Mouse (Mus musculus): ENCODE results near the gene Trpm5.

Trpm5 gene

DNA sequence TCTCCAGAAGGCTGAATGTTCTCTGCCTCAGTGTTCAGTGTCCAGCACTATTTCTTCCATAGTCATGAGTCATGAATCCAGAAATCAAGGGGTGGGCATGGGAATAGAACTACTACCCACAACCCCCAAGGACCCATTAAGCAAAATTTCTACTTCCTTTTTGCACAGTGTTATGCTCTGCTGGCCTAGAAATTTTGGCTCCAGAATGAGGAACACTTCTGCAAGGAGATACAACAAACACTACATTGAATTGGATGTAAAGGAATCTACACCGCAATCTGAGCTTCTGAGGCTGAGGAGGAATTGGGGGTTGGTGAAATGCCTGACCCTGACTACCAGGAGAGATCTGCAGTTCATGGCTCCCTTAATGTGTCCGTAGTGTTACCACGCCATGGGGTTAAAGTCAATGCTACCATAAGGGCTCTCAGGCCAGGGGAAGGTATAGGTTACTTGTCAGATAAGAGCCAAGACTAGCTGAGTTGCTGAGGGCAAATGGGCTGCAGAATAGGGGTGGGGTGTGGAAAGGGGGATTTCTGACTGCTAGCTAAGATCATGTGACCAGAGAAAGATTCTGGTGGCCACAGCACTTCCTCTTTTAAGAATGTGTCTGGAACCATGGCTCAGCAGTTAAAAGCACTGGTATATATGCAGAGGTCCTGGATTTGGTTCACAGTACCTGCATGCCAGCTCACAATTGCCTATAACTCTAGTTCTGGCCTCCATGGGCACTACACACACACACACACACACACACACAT is 56.1 kb downstream of the Trpm5 start:
- no peak for DNase-seq (ENCODE audit: low spot score)

- no peak for DNase-seq (ENCODE audit: low spot score)
These were observed 57.1 kb downstream of the Trpm5 start for GRCm38 (mm10) chr7:143037306-143037705.

DNA sequence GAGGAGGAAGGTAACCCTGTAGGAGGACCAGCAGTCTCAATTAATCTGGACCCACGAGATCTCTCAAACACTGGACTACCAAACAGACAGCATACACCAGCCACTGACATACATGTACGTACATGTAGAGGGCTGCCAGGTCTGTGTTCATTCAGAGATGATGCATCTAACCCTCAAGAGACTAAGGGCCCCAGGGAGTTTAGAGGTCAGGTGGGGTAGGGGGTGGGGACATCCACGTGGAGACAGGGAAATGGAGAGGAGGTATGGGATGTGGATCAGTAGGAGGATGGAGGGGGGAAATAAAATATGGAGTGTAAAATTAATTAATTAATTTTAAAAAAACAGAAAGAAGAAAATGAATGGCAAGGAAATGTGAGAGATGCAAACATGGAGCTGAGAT is 57.7 kb downstream of the Trpm5 start:
- DNase-seq (ENCODE audit: low spot score) = no peak

- no peak for DNase-seq (ENCODE audit: low spot score)
These were observed 59.7 kb downstream of the Trpm5 start for GRCm38 (mm10) chr7:143034519-143035450.

DNA sequence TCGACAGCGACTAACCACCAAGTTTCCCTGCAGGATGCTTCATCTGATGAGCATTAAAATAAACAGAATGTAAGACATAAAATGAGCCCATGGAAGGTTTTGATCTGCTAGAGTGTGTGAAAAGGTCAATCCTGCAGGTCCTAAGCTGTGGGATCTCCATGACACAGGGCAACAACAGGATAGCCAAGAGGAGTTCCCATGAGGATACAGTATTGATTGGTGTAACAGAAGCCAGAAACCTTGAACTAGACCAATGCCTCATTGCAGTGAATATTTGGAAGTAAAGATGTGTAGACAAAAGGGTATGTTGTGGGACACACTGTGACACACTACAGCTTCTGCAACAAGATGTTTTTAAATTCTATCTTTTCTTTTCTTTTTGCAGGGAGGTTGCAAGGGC is 60.3 kb downstream of the Trpm5 start:
- no peak for DNase-seq (ENCODE audit: low spot score)

GRCm38 (mm10) chr7:143033581-143033980 is 60.9 kb downstream of the Trpm5 start:
- DNase-seq (ENCODE audit: low spot score) = peak; percentile 53

DNA sequence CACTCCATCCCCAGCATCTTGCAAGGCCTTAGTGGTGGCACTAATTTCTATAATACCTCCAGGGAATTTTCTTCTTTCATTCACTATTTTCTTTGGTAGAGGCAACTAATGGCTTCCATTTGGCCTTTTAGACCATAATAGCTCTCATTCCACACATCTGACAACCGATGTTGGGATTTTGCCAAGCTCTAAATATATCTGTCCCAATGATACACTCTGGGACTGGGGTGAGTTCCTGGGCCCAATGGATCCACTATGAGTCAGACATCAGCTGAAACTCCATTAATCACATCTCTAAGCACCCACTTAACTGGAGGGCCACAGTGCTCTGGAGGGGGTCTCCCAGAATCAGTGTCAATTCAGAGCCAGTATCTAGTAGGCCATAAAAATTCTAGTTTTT is 62.6 kb downstream of the Trpm5 start:
- DNase-seq (ENCODE audit: low spot score) = peak; percentile 69

GRCm38 (mm10) chr7:143027196-143027595 is 67.2 kb downstream of the Trpm5 start:
- DNase-seq (ENCODE audit: low spot score) = no peak

DNA sequence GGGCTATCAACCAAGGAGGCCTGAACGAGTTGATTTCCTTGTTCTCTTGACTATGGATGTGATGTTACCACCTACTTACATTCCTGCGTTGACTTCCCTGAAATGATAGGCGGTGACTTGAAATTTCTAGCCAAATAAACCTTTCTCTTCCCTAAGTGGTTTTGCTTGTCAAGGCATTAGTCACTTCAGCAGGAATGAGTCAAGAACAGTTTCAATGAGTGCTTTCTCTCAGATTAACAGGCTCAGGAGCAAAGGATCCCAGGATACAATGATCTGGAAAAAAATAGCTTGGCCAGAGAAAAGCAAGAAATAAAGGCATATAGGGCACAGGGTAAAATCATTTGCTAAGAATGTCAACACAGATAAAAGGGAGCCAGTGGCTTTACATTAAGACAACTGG is 68.9 kb downstream of the Trpm5 start:
- DNase-seq (ENCODE audit: low spot score) = no peak

- DNase-seq (ENCODE audit: low spot score) = no peak
These were observed 70.1 kb downstream of the Trpm5 start for GRCm38 (mm10) chr7:143024293-143024692.

DNA sequence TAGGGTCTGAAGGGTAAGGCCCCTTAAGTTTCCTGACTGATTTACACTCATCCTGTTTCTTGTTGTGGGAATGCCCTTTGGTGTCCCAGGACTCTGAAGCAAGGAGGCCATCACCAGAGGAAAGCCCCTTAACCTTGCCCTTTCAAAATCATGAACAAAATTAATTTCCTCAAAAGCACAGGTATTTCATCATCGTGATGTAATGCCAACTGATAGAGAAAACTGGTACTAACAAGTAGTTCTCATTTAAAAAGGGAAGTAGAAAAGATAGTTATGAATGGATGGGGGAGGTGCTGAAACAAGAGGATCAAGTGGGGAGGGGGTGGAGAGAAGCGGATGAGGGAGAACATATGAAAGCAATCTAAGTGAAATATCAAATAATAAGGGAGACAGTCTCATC is 70.9 kb downstream of the Trpm5 start:
- DNase-seq (ENCODE audit: low spot score) = no peak

DNA sequence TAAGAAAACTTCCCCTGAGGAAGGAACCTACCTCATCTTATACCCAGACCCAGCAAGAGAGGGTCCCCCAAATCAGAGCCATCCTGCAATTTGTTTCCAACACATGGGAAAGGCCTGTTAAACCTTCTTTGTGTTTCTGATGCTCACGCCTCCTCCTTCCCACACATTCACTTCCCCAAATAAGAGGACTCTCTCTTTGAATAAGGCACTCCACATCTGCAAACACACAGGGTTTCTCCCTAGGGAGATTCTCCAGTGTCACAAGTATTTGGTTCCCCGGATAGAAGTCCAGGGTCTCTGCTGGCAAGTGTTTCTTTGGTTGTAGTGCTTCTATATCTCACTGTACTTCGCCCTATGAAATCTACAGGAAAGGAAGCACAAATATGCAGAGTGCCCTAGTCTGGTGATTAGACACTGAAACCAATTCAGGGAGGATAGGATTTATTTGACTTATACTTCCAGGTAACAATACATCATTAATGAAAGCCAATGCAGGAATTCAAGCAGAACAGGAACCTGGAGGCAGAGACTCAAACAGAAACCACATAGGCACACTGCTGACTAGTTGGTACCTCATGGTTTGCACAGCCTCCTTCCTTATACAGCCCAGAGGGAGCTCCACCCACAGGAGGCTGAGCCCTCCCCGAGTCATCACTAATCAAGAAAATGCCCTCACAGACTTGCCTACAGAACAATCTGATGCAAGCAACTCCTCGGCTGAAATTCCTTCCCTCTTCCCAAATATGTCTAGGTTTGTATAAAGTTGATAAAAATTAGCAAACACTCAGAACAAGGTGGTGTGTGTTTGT is 72.9 kb downstream of the Trpm5 start:
- no peak for DNase-seq (ENCODE audit: low spot score)

DNA sequence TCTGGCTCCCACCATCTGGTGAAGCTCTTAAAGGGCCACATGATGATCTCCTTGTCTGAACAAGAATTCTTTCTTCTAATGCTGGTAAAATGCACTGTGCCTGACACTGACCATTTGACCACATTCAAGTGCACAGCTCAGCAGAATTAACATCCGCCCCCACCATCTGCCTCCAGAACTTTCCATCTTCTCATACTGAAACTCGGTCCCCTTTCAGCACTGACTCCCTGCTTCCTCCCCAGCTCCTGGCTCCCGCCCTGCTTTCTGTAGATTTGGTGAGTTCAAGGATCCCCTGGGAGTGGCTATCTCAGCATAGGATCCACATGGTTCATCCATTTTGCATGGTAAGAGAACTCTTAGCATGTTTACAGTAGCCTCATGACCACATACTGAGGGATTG is 73.7 kb downstream of the Trpm5 start:
- no peak for DNase-seq (ENCODE audit: low spot score)

- DNase-seq (ENCODE audit: low spot score) = no peak
These were observed 74.4 kb downstream of the Trpm5 start for GRCm38 (mm10) chr7:143020040-143020439.

All from adipocyte (in vitro differentiated cells).